Mouse (Mus musculus): ENCODE measurements around the gene 1110008L16Rik.

DNA sequence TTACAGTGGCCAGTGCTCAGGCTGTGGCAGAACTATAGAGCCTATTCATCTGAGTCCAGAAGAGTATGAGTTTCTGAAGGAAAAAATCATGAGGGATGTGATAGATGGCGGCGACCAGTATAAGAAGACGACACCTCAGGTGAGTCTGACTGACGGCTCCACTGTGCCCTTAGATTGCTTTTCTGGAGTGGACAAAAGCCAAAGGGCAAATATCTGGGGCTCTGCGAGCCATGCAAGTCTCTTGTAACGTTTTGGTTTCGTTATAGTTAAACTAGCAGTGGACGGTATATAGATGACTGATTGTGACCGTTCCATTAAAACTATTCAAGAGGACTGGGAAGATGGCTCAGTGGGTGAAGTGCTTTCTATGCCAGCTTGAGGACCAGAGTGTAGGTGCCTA is 9.4 kb downstream of the 1110008L16Rik start:
- TF ChIP-seq POLR2A (IDR thresholded peaks at IDR 0.05; ENCODE audit: borderline replicate concordance, control insufficient read depth, low read depth, low read length) (no peak), CTCF (IDR thresholded peaks at IDR 0.05; ENCODE audit: control insufficient read depth, insufficient read depth, low read length) (no peak)
